Mouse (Mus musculus) hindbrain, embryonic 14.5 days (tissue): ENCODE measurements around the gene Lrrc8c. TPM values are rescaled to one million over a fixed set of nuclear protein-coding genes. Genes with fewer than 3 reads are reported as not detected.

Source experiments
- ATAC-seq: fragments of 200-750 bp; cut with Nextera tagmentation; 2 replicates; pipeline ENCODE4 v1.8.0; 2017; ENCODE audit warnings: moderate number of reproducible peaks, mild to moderate bottlenecking, moderate TSS enrichment, moderate library complexity; ENCODE audit not compliant: low FRiP score
- DNase-seq: peaks from one replicate; pipeline ENCODE4 v3.0.0-alpha.2; 2015; ENCODE audit warnings: low spot score
- H3K27ac ChIP-seq: fragments of 300-500 bp; sonication (generic); 2 replicates; pipeline ENCODE4 v1.5.1; 2014; ENCODE audit warnings: mild to moderate bottlenecking, moderate library complexity
- H3K27me3 ChIP-seq: fragments of 300-500 bp; sonication (generic); 2 replicates; pipeline ENCODE4 v1.6.1; 2014; ENCODE audit warnings: mild to moderate bottlenecking, low read length, mixed read lengths; ENCODE audit not compliant: control insufficient read depth, insufficient read depth
- H3K36me3 ChIP-seq: fragments of 300-500 bp; sonication (generic); replicated peaks from 2 replicates; pipeline ENCODE4 v1.6.1; 2014; ENCODE audit not compliant: control insufficient read depth, insufficient read depth
- H3K4me1 ChIP-seq: fragments of 300-500 bp; sonication (generic); replicated peaks from 2 replicates; pipeline ENCODE4 v1.6.1; 2014; ENCODE audit warnings: antibody characterized with exemption, low read length, mixed read lengths; ENCODE audit not compliant: control insufficient read depth, insufficient read depth
- H3K4me2 ChIP-seq: fragments of 300-500 bp; sonication (generic); replicated peaks from 2 replicates; pipeline ENCODE4 v1.6.1; 2014; ENCODE audit warnings: mild to moderate bottlenecking, moderate library complexity
- H3K4me3 ChIP-seq: fragments of 300-500 bp; sonication (generic); replicated peaks from 2 replicates; pipeline ENCODE4 v1.5.1; 2014; ENCODE audit warnings: mild to moderate bottlenecking, low read length
- H3K9ac ChIP-seq: fragments of 300-500 bp; sonication (generic); 2 replicates; pipeline ENCODE4 v1.6.1; 2014
- H3K9me3 ChIP-seq: fragments of 300-500 bp; sonication (generic); 2 replicates; pipeline ENCODE4 v1.6.1; 2016; ENCODE audit warnings: low read length; ENCODE audit not compliant: control insufficient read depth
- WGBS: fragments of 180-500 bp; shearing (Covaris S2); extraction: QIAGEN DNeasy Blood & Tissue Kit; methylation state at CpG from one replicate; pipeline ENCODE4 v1.1.7; 2014; 5-methylcytosine and 5-hydroxymethylcytosine counted together
- polyA plus RNA-seq: library from polyadenylated mRNA; unstranded; fragments of >200 nt; fragmentation: Nextera tagmentation; extraction: Ambion mirVana; gene quantifications from 2 replicates; pipeline ENCODE4 v1.2.1, GENCODE M21; 2014

Gene Lrrc8c
- polyA plus RNA-seq, 1 experiment from 2014 or later: 18.2 TPM

GRCm38 (mm10) chr5:105599315-105599714 lies 80.1 kb downstream of the Lrrc8c start:
- no peaks in the 10 kb centered on the region for H3K27me3 ChIP-seq
- 69% methylated on average over 4 of the region's 4 CpGs for WGBS
- no peaks in the 10 kb centered on the region for H3K4me1 ChIP-seq
- H3K9me3 ChIP-seq: no peaks in the 10 kb centered on the region
- no peak overlapping the region for H3K4me2 ChIP-seq
- no peak overlapping the region for H3K4me3 ChIP-seq
- no peaks in the 10 kb centered on the region for H3K36me3 ChIP-seq
- H3K27ac ChIP-seq: no peak overlapping the region
- ATAC-seq (no peak), DNase-seq (no peak)
- H3K9ac ChIP-seq: no peak overlapping the region

DNA sequence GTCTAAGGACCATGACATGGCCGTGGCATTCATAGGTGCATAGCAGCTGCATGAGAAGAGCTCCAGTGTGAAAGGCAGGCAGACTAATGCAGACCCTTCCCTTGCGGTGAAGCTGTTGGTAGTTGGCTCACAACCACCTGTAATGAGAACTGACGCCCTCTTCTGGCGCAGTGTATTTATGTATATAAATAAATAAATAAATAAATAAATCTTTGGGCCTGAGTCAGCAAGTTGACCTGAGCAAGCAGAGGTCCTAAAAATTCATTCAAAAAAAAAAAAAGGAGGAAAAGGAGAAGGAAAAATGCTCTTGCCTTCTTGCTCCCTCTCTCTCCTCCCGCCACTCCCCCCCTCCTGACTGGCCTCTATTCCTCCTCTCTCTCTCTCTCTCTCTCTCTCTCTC lies 81.8 kb downstream of the Lrrc8c start:
- 86% methylated on average over 4 of the region's 5 CpGs for WGBS
- no peaks in the 10 kb centered on the region for H3K27me3 ChIP-seq
- no peak for ATAC-seq

GRCm38 (mm10) chr5:105602585-105602984 lies 83.4 kb downstream of the Lrrc8c start:
- Histone ChIP-seq H3K27ac (no peak overlapping the region), H3K4me3 (no peak overlapping the region), H3K9me3 (no peaks in the 10 kb centered on the region), H3K27me3 (no peaks in the 10 kb centered on the region), H3K4me2 (no peak overlapping the region), H3K36me3 (peaks cover 14% of the 10 kb centered on the region), H3K9ac (no peak overlapping the region), H3K4me1 (no peaks in the 10 kb centered on the region)
- ATAC-seq: no peak
- 70% methylated on average over 9 of the region's 9 CpGs for WGBS
- no peak for DNase-seq

More for the DNA sequence above, 81.8 kb downstream of the Lrrc8c start:
- Histone ChIP-seq H3K4me3 (no peak overlapping the region), H3K9me3 (no peaks in the 10 kb centered on the region), H3K27ac (no peak overlapping the region), H3K36me3 (no peaks in the 10 kb centered on the region), H3K4me2 (no peak overlapping the region), H3K4me1 (no peaks in the 10 kb centered on the region), H3K9ac (no peak overlapping the region)
- DNase-seq: no peak

DNA sequence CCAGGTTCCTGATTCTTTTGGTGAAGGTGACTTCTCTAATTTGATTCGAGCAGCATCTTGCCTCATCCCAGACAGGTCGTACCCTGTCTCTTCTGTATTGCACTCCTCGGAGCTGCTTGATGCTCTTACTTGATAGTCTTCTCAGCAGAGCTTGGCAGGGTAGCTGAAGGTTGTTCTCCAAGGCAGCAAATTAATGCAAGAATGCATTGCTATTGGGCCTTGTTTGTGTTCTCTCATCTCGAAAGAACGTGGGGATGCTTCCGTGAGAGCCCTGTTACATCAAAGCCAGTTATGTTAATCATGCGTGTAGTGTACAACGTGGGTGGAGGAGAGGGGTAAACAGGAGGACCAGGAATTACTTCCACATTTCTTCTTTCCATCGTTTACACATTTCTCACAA lies 86.5 kb downstream of the Lrrc8c start:
- H3K9ac ChIP-seq: no peak overlapping the region
- peaks cover 29% of the 10 kb centered on the region for H3K36me3 ChIP-seq
- WGBS: 61% methylated on average over 9 of the region's 9 CpGs
- no peak overlapping the region for H3K4me2 ChIP-seq
- no peak for ATAC-seq
- H3K4me1 ChIP-seq: no peaks in the 10 kb centered on the region
- DNase-seq: no peak
- H3K9me3 ChIP-seq: no peaks in the 10 kb centered on the region
- no peaks in the 10 kb centered on the region for H3K27me3 ChIP-seq
- H3K4me3 ChIP-seq: no peak overlapping the region
- no peak overlapping the region for H3K27ac ChIP-seq

DNA sequence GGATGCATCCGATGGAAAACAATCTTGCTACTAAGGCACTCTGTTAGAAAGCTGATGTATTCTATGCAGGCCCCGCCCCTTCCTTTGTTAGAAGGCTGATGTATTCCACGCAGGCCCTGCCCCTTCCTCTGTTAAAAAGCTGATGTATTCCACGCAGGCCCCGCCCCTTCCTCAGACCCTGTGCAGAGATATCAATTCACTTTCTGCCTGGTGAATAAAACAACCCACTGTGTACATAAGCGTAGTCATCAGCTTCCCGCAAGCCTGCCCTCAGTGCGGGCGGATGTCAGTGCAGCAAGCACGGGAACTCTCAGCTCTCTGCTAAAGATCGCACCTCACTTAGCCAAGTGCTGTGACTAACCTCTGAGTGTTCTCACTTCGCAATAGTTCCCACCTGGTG lies 90.5 kb downstream of the Lrrc8c start:
- Histone ChIP-seq H3K27ac (no peak overlapping the region), H3K9ac (no peak overlapping the region), H3K27me3 (no peaks in the 10 kb centered on the region), H3K36me3 (peaks cover 29% of the 10 kb centered on the region), H3K4me3 (no peak overlapping the region), H3K4me1 (no peaks in the 10 kb centered on the region), H3K4me2 (no peak overlapping the region), H3K9me3 (no peaks in the 10 kb centered on the region)
- no peak for DNase-seq
- peak; percentile 69; the same call in 1 of the 2 replicates for ATAC-seq
- 71% methylated on average over 12 of the region's 12 CpGs for WGBS

- DNase-seq: no peak
- H3K9me3 ChIP-seq: no peaks in the 10 kb centered on the region
- no peaks in the 10 kb centered on the region for H3K4me1 ChIP-seq
- H3K4me3 ChIP-seq: no peak overlapping the region
- no peak overlapping the region for H3K4me2 ChIP-seq
- ATAC-seq: no peak
- H3K27me3 ChIP-seq: no peaks in the 10 kb centered on the region
- no peak overlapping the region for H3K27ac ChIP-seq
- H3K36me3 ChIP-seq: peaks cover 11% of the 10 kb centered on the region
- WGBS: 74% methylated on average over 9 of the region's 9 CpGs
- no peak overlapping the region for H3K9ac ChIP-seq
These were observed 93.8 kb downstream of the Lrrc8c start for GRCm38 (mm10) chr5:105613002-105613401.

DNA sequence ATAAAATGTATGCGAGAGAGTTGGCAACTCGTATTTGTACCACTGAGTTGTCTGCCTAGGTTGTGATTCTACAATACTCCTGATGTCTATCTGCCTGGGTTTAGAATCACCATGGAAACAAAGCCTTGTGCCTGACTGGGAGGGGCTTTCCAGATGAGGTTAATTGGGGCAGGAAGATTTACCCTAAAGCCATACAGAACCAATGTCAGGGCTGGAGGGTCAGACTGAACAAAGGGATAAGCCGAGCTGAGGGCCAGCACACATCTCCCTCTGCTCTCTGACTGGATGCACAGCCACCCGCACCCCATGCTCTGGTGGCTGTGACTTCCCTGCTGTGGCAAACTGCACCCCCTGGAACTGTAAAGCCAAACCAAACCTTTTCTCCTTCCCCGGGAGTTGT lies 94.8 kb downstream of the Lrrc8c start:
- Histone ChIP-seq H3K27ac (no peak overlapping the region), H3K4me1 (no peaks in the 10 kb centered on the region), H3K9ac (no peak overlapping the region), H3K27me3 (no peaks in the 10 kb centered on the region), H3K4me3 (no peak overlapping the region), H3K36me3 (peaks cover 2% of the 10 kb centered on the region; the same call in 1 of the 2 replicates), H3K4me2 (no peak overlapping the region), H3K9me3 (no peaks in the 10 kb centered on the region)
- DNase-seq (no peak), ATAC-seq (no peak)
- 54% methylated on average over 5 of the region's 5 CpGs for WGBS

DNA sequence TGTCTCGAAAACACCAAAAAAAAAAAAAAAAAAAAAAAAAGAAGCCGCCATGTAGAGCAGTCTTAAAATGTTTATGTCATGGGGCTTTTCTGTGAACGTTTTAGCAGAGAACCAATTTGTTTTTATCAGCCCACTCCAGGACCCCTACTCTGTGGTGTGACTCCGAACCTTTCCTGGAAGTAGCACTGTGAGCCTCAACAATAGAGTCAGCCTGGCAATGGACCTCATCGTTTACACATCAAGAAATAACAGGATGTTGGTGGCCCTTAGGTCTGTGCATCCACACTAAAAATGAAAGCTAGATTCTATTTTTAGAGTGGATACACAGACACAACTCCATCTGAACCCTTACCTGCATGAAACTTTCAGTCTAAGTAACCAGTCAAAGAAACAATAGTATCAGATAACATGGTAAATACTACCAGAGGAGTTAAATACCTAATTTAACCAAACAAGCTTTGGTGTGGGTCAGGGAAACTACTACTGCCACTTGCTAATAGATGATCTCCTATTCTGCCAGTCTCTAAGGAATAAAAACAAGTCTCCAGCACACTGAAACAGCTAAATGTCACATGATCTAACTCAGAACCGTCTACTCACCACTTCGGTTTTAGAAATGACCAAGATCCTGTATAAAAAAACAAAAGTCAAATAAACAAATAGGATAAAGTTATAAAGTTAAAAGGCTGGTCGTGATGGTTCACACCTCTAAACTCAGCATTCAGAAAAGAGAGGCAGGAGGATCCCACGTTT lies 95.7 kb downstream of the Lrrc8c start:
- H3K27ac ChIP-seq: no peak overlapping the region
- H3K9ac ChIP-seq: no peak overlapping the region
- no peaks in the 10 kb centered on the region for H3K4me1 ChIP-seq
- DNase-seq (no peak), ATAC-seq (no peak)
- no peaks in the 10 kb centered on the region for H3K36me3 ChIP-seq
- no peak overlapping the region for H3K4me3 ChIP-seq
- H3K27me3 ChIP-seq: no peaks in the 10 kb centered on the region
- no peaks in the 10 kb centered on the region for H3K9me3 ChIP-seq
- H3K4me2 ChIP-seq: no peak overlapping the region
- WGBS: 75% methylated on average over 8 of the region's 9 CpGs

DNA sequence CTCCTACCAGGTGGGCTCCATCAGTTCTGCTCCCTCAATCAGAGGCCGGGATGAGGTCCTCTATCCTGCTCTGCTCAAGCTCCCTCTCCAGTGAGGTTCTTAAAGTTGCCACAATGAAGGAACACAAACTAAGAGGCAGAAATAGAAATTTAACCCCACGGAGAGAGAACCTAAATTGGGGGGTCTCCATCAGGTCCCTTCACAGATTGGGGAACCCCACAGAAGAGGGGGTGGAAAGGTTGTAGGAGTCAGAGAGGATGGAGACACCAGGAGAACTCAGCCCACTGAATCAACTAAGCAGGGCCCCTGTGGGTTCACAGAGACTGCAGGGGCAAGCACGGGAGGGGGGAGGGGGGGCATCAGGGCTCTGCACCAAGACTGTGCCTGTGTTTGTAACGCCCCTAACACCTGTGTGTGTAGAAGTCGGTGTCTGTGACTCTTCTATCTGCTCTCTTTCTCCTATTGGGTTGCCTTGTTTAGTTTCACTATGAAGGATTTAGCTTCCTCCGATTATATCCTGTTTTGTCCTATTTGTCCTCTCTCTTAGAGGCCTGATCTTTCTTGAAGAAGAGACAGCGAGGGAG lies 96.8 kb downstream of the Lrrc8c start:
- WGBS: 73% methylated on average over 7 of the region's 7 CpGs
- no peaks in the 10 kb centered on the region for H3K9me3 ChIP-seq

More for the DNA sequence above, 96.8 kb downstream of the Lrrc8c start:
- DNase-seq (no peak), ATAC-seq (no peak)
- H3K4me2 ChIP-seq: no peak overlapping the region
- no peak overlapping the region for H3K4me3 ChIP-seq
- H3K4me1 ChIP-seq: no peaks in the 10 kb centered on the region
- H3K9ac ChIP-seq: no peak overlapping the region
- no peaks in the 10 kb centered on the region for H3K36me3 ChIP-seq
- H3K27me3 ChIP-seq: no peaks in the 10 kb centered on the region
- no peak overlapping the region for H3K27ac ChIP-seq
